Comparison of ENCODE assay signal across 8 mouse cellular contexts in genomic region chr5:23386562-23387312, GRCm38 (mm10). TPM values are rescaled to one million over a fixed set of nuclear protein-coding genes. Genes with fewer than 3 reads are reported as not detected.
DNase-seq lines count a peak whose midpoint lies in the region; ATAC-seq lines count a peak whose summit lies in the region.

No protein-coding gene starts in this region.

- peak overlapping the region; percentile 44 for H3K4me3 ChIP-seq in hindbrain, embryonic 15.5 days

- H3K27me3 ChIP-seq in hindbrain, embryonic 15.5 days = no peaks in the 10 kb centered on the region

- peak overlapping the region; percentile 63 for H3K4me2 ChIP-seq in hindbrain, embryonic 15.5 days

- ATAC-seq in hindbrain, embryonic 15.5 days (ENCODE audit: low FRiP score, low read depth) = peak; percentile 92

- H3K9me3 ChIP-seq in hindbrain, embryonic 15.5 days = no peaks in the 10 kb centered on the region

- H3K36me3 ChIP-seq in hindbrain, embryonic 15.5 days = no peaks in the 10 kb centered on the region

- peak overlapping the region; percentile 57 for H3K9ac ChIP-seq in hindbrain, embryonic 15.5 days

- H3K27ac ChIP-seq in hindbrain, embryonic 15.5 days (replicated peaks) = peak overlapping the region; percentile 86

- DNase-seq in Muller cell, postnatal 12 days (ENCODE audit: inconsistent ontology term) = peak; percentile 92
- DNase-seq in cerebellum, postnatal 25 days = peak; percentile 37 to 46
- peak; percentile 75 to 88 for DNase-seq in frontal cortex, postnatal 36 days (ENCODE audit: low spot score in 2 of 2)
- peak; percentile 68 to 77 for DNase-seq in layer of hippocampus, postnatal 36 days
- DNase-seq in lung, postnatal 25 days (ENCODE audit: low spot score) = peak; percentile 97
- DNase-seq in retina, embryonic 14.5 days (ENCODE audit: low spot score) = peak; percentile 86
- DNase-seq in thymus, postnatal 36 days = peak; percentile 85 to 95

- 2% methylated on average over 22 of the region's 22 CpGs for WGBS in hindbrain, embryonic 15.5 days

- H3K4me1 ChIP-seq in hindbrain, embryonic 15.5 days (replicated peaks) = peaks cover 16% of the 10 kb centered on the region

RNA-seq across cellular contexts. Expression of gene Kmt2e, which starts 47.5 kb away (rescaled TPM):
- polyA plus RNA-seq in hindbrain, embryonic 15.5 days (2015; fragmentation: Nextera tagmentation; extraction: Ambion mirVana) = 146 and 152 TPM in 2 replicates
- total RNA-seq in layer of hippocampus, postnatal 36 days (2021) = 10 to 100 TPM; 90.9 to 92.2 TPM

Comparison
In these comparisons a context has a peak if more than half of its experiments do, and no peak if none do; other contexts are left out.
1. Peak in every context shown above with its lines: DNase-seq, ATAC-seq, H3K4me3 ChIP-seq and H3K27ac ChIP-seq.
2. DNase-seq: peak in every context shown above with its lines; median percentile 97 in lung, postnatal 25 days; 92 in Muller cell, postnatal 12 days; 90 in thymus, postnatal 36 days; 86 in retina, embryonic 14.5 days; 82 in frontal cortex, postnatal 36 days; 72 in layer of hippocampus, postnatal 36 days; 42 in cerebellum, postnatal 25 days.